Mouse (Mus musculus) embryonic fibroblast, embryonic 13.5 days (primary cell): Measurements from ENCODE around the gene Rsu1.

Experiments
- CTCF ChIP-seq: IDR thresholded peaks from 2 replicates; pipeline ENCODE4 v1.5.1; 2011; ENCODE audit warnings: mild to moderate bottlenecking, control low read depth, low read length, moderate library complexity, borderline replicate concordance; ENCODE audit not compliant: insufficient read depth
- POLR2A ChIP-seq: IDR thresholded peaks from 2 replicates; pipeline ENCODE4 v1.6.1; 2011; ENCODE audit warnings: low read depth, mild to moderate bottlenecking, control low read depth, low read length, moderate library complexity

GRCm38 (mm10) chr2:13134890-13135289, 136.3 kb downstream of the Rsu1 start:
- TF ChIP-seq CTCF (no peak), POLR2A (no peak)
